Mouse (Mus musculus) G1E (cell line): ENCODE results near the gene Gfi1b.

ENCODE experiments used
- CTCF ChIP-seq: IDR thresholded peaks from 2 replicates; pipeline ENCODE4 v1.5.1; 2012; ENCODE audit warnings: low read depth, low read length, inconsistent platforms, mixed read lengths
- GATA1 ChIP-seq: IDR thresholded peaks from 2 replicates; pipeline ENCODE4 v1.6.1; 2012; ENCODE audit warnings: borderline replicate concordance, low read length, inconsistent platforms, mixed read lengths
- GATA2 ChIP-seq: IDR thresholded peaks from 2 replicates; pipeline ENCODE4 v1.6.1; 2012; ENCODE audit warnings: low read depth, low read length, inconsistent platforms, borderline replicate concordance
- POLR2AphosphoS5 ChIP-seq: IDR thresholded peaks from 2 replicates; pipeline ENCODE4 v1.6.1; 2012; ENCODE audit warnings: low read depth, low read length, inconsistent platforms; ENCODE audit not compliant: insufficient replicate concordance
- TAL1 ChIP-seq: conservative IDR thresholded peaks from 2 replicates; pipeline ENCODE4 v1.6.1; 2012; ENCODE audit warnings: low read depth, low read length, inconsistent platforms, mixed read lengths

DNA sequence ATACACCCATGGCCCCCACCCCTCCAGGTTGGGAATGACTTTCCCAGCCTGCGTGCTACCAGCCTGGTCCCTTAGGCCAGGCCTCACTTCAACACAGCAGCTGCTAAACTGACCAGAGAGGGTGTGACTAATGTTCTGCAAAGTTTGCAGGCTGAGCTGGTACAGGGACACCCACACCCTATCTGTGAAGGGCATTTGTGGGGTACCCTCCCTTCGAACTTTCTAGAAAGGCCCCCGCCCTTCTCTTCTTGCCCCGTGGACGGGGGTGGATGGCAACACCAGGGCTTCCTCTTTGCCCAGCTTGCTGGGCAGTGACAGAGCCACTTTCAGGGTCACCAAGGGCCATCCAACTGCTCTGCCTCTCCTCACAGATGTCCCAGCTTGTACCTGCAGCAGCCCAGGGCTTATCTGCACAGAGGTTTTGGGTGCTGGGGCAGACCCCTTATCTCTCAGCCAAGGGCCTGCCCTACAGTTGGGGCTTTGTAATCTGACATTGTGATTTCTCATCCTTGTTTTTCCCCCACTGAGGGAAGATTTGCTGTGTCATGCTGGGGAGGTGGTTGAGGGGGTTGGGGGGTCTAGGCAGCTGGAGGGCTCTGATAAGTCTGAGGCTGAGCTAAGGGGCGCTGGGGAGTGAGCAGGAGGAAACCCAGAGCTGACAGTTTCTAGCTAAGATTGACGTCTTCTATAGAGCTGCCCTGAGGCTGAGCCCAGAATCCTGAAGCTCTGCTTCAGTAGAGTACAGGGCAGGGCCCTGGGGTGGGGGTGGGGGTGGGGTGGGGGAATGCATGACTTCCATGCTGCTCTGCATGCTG, 23.8 kb downstream of the Gfi1b start:
- no peak for TF ChIP-seq CTCF
- peak; percentile 98 for TF ChIP-seq TAL1
- TF ChIP-seq GATA1: no peak
- TF ChIP-seq POLR2AphosphoS5: no peak
- 0 out of 2 replicates have a peak, but pooled peaks have one; percentile 50 for TF ChIP-seq GATA2
